24 mouse cellular contexts compared by ENCODE assay signal in genomic region chr2:64367188-64367587, GRCm38 (mm10).
A peak's percentile ranks its signal among the peaks of the same experiment; 100 is the strongest.
DNase-seq lines count a peak whose midpoint lies in the region; ATAC-seq lines count a peak whose summit lies in the region.
"Had no signal": no experiment of that assay in that cellular context is flagged by ENCODE, and none has a peak within 500 bp of the region (broad histone marks: within the 10 kb centered on the region; RNA-seq: fewer than 3 reads in every experiment).

No protein-coding gene starts in this region.

- WGBS in forebrain, embryonic 13.5 days, result 62% methylated on average over 7 of the region's 7 CpGs
- 71% methylated on average over 7 of the region's 7 CpGs for WGBS in forebrain, embryonic 12.5 days
- 65% methylated on average over 7 of the region's 7 CpGs for WGBS in midbrain, embryonic 14.5 days
- 93% methylated on average over 7 of the region's 7 CpGs for WGBS in midbrain, embryonic 10.5 days
- 45% methylated on average over 7 of the region's 7 CpGs for WGBS in neural tube, embryonic 13.5 days

- peaks cover 9% of the 10 kb centered on the region for H3K4me1 ChIP-seq in forebrain, embryonic 13.5 days
- peaks cover 8% of the 10 kb centered on the region for H3K4me1 ChIP-seq in forebrain, embryonic 12.5 days
- 0 out of 2 replicates have a peak, but pooled peaks cover 8% of the 10 kb centered on the region for H3K4me1 ChIP-seq in midbrain, embryonic 14.5 days (ENCODE audit: control insufficient read depth, insufficient read depth, low read length)
- peaks cover 19% of the 10 kb centered on the region for H3K4me1 ChIP-seq in midbrain, embryonic 10.5 days
- H3K4me1 ChIP-seq in neural tube, embryonic 13.5 days (replicated peaks), result peaks cover 28% of the 10 kb centered on the region
- H3K4me1 ChIP-seq: embryonic facial prominence, embryonic 12.5 days; embryonic facial prominence, embryonic 15.5 days; heart, embryonic 12.5 days; heart, embryonic 15.5 days had no signal

- DNase-seq in midbrain, embryonic 14.5 days, result peak; percentile 20
- DNase-seq in midbrain, embryonic 10.5 days (ENCODE audit: low spot score), result no peak
- DNase-seq in neural tube, embryonic 10.5 days (ENCODE audit: extremely low spot score, low spot score), result no peak
- DNase-seq: adrenal gland, adult 8-10 months; adrenal gland, postnatal 25 days; cerebellum, adult 11 months; cerebellum, adult 2 months; cerebellum, adult 9-11 months; cerebellum, postnatal 25 days; gastrocnemius, postnatal 25 days; heart, adult 18-20 months; heart, postnatal 10 days; heart, postnatal 36 days had no signal

- H3K9ac ChIP-seq in forebrain, embryonic 13.5 days, result no peak overlapping the region
- no peak overlapping the region for H3K9ac ChIP-seq in forebrain, embryonic 12.5 days
- no peak overlapping the region for H3K9ac ChIP-seq in midbrain, embryonic 14.5 days (replicated peaks; ENCODE audit: low read length)
- H3K9ac ChIP-seq in neural tube, embryonic 13.5 days, result no peak overlapping the region
- H3K9ac ChIP-seq: embryonic facial prominence, embryonic 12.5 days; embryonic facial prominence, embryonic 15.5 days; heart, embryonic 12.5 days; heart, embryonic 15.5 days; hindbrain, embryonic 13.5 days had no signal

- H3K27ac ChIP-seq in forebrain, embryonic 13.5 days, result no peak overlapping the region
- H3K27ac ChIP-seq in forebrain, embryonic 12.5 days, result no peak overlapping the region
- no peak overlapping the region for H3K27ac ChIP-seq in midbrain, embryonic 14.5 days (replicated peaks; ENCODE audit: low read depth, low read length)
- H3K27ac ChIP-seq in midbrain, embryonic 10.5 days (replicated peaks), result no peak overlapping the region
- peak overlapping the region; percentile 34; the same call in 1 of the 2 replicates for H3K27ac ChIP-seq in neural tube, embryonic 13.5 days (replicated peaks)
- H3K27ac ChIP-seq: embryonic facial prominence, embryonic 12.5 days; embryonic facial prominence, embryonic 15.5 days; heart, embryonic 15.5 days; hindbrain, embryonic 10.5 days; hindbrain, embryonic 13.5 days had no signal

- H3K36me3 ChIP-seq in forebrain, embryonic 13.5 days (ENCODE audit: poor library complexity, severe bottlenecking), result no peaks in the 10 kb centered on the region
- no peaks in the 10 kb centered on the region for H3K36me3 ChIP-seq in forebrain, embryonic 12.5 days (replicated peaks)
- no peaks in the 10 kb centered on the region for H3K36me3 ChIP-seq in midbrain, embryonic 14.5 days (ENCODE audit: control insufficient read depth, insufficient read depth, low read length)
- no peaks in the 10 kb centered on the region for H3K36me3 ChIP-seq in midbrain, embryonic 10.5 days
- H3K36me3 ChIP-seq in neural tube, embryonic 13.5 days, result no peaks in the 10 kb centered on the region
- H3K36me3 ChIP-seq: embryonic facial prominence, embryonic 12.5 days; embryonic facial prominence, embryonic 15.5 days; heart, embryonic 12.5 days; heart, embryonic 15.5 days; hindbrain, embryonic 10.5 days; hindbrain, embryonic 13.5 days had no signal

- H3K4me3 ChIP-seq in forebrain, embryonic 13.5 days, result no peak overlapping the region
- H3K4me3 ChIP-seq in forebrain, embryonic 12.5 days (replicated peaks), result no peak overlapping the region
- no peak overlapping the region for H3K4me3 ChIP-seq in midbrain, embryonic 14.5 days (replicated peaks; ENCODE audit: low read depth, low read length)
- no peak overlapping the region for H3K4me3 ChIP-seq in midbrain, embryonic 10.5 days
- no peak overlapping the region for H3K4me3 ChIP-seq in neural tube, embryonic 13.5 days
- H3K4me3 ChIP-seq: embryonic facial prominence, embryonic 12.5 days; embryonic facial prominence, embryonic 15.5 days; heart, embryonic 12.5 days; heart, embryonic 15.5 days; hindbrain, embryonic 10.5 days; hindbrain, embryonic 13.5 days had no signal

- no peak overlapping the region for H3K4me2 ChIP-seq in forebrain, embryonic 13.5 days
- H3K4me2 ChIP-seq in forebrain, embryonic 12.5 days, result no peak overlapping the region
- H3K4me2 ChIP-seq in midbrain, embryonic 14.5 days (ENCODE audit: low read length), result no peak overlapping the region
- H3K4me2 ChIP-seq in neural tube, embryonic 13.5 days, result 0 out of 2 replicates have a peak overlapping the region, but pooled peaks have one; percentile 6
- H3K4me2 ChIP-seq: embryonic facial prominence, embryonic 12.5 days; embryonic facial prominence, embryonic 15.5 days; heart, embryonic 12.5 days; heart, embryonic 15.5 days; hindbrain, embryonic 13.5 days had no signal

- peak; percentile 48; the same call in 1 of the 2 replicates for ATAC-seq in forebrain, embryonic 13.5 days
- ATAC-seq in forebrain, embryonic 12.5 days (ENCODE audit: low FRiP score), result no peak
- no peak for ATAC-seq in midbrain, embryonic 14.5 days (ENCODE audit: low FRiP score, low TSS enrichment)
- ATAC-seq in neural tube, embryonic 13.5 days (ENCODE audit: low read depth), result peak; percentile 42; the same call in 1 of the 2 replicates
- ATAC-seq: activated CD4-positive, CD25-positive, alpha-beta regulatory T cell, adult 4 months; hindbrain, embryonic 16.5 days had no signal

- no peaks in the 10 kb centered on the region for H3K27me3 ChIP-seq in forebrain, embryonic 13.5 days
- H3K27me3 ChIP-seq in forebrain, embryonic 12.5 days, result no peaks in the 10 kb centered on the region
- H3K27me3 ChIP-seq in midbrain, embryonic 14.5 days (ENCODE audit: control insufficient read depth, insufficient read depth, low read length), result no peaks in the 10 kb centered on the region
- no peaks in the 10 kb centered on the region for H3K27me3 ChIP-seq in midbrain, embryonic 10.5 days (ENCODE audit: low read depth, poor library complexity, severe bottlenecking)
- H3K27me3 ChIP-seq in neural tube, embryonic 13.5 days, result no peaks in the 10 kb centered on the region
- H3K27me3 ChIP-seq: embryonic facial prominence, embryonic 12.5 days; embryonic facial prominence, embryonic 15.5 days; heart, embryonic 12.5 days; heart, embryonic 15.5 days; hindbrain, embryonic 13.5 days had no signal

- no peaks in the 10 kb centered on the region for H3K9me3 ChIP-seq in forebrain, embryonic 13.5 days (replicated peaks)
- H3K9me3 ChIP-seq in forebrain, embryonic 12.5 days, result no peaks in the 10 kb centered on the region
- H3K9me3 ChIP-seq in midbrain, embryonic 14.5 days (ENCODE audit: control insufficient read depth, low read length), result no peaks in the 10 kb centered on the region
- H3K9me3 ChIP-seq in midbrain, embryonic 10.5 days (replicated peaks), result no peaks in the 10 kb centered on the region
- no peaks in the 10 kb centered on the region for H3K9me3 ChIP-seq in neural tube, embryonic 13.5 days
- H3K9me3 ChIP-seq: embryonic facial prominence, embryonic 12.5 days; embryonic facial prominence, embryonic 15.5 days; heart, embryonic 12.5 days; heart, embryonic 15.5 days; hindbrain, embryonic 10.5 days; hindbrain, embryonic 13.5 days had no signal

Comparison
In these comparisons a context has a peak if more than half of its experiments do, and no peak if none do; other contexts are left out.
1. ATAC-seq: peak in forebrain, embryonic 13.5 days (single experiment) and neural tube, embryonic 13.5 days (single experiment); none in forebrain, embryonic 12.5 days (single experiment) and midbrain, embryonic 14.5 days (single experiment).